ENCODE assay signal across 26 mouse cellular contexts in the genomic region with DNA sequence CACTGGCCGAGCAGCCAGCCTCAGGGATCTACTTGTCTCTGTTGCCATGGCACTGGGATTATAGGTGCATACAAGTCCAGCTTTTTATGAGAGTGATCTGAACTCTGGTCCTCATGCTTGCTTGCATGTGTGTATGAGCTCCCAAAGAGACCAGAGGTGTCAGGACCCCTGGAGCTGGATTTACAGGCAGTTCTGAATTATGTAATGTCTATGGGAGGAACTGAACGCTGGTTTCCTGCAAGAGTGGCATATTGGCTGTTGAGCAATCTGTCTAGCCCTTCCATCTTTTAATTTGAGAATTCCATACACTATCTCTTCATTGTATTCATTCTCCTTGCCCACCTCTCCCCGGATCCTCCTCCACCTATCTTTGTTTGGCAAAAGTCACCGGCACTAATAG.
"Had no signal": no experiment of that assay in that cellular context is flagged by ENCODE, and none has a peak within 500 bp of the region (broad histone marks: within the 10 kb centered on the region; RNA-seq: fewer than 3 reads in every experiment).

No protein-coding gene starts in this region.

- H3K9ac ChIP-seq: heart, embryonic 13.5 days; heart, embryonic 15.5 days; hindbrain, embryonic 13.5 days; hindbrain, embryonic 15.5 days; kidney, embryonic 15.5 days; limb, embryonic 13.5 days; limb, embryonic 15.5 days; liver, embryonic 12.5 days had no signal

- H3K27me3 ChIP-seq: heart, embryonic 13.5 days; heart, embryonic 15.5 days; hindbrain, embryonic 13.5 days; hindbrain, embryonic 15.5 days; kidney, embryonic 15.5 days; limb, embryonic 13.5 days; limb, embryonic 15.5 days; liver, embryonic 12.5 days had no signal

- H3K4me3 ChIP-seq: gastrocnemius, adult 2 months; heart, embryonic 13.5 days; heart, embryonic 15.5 days; hindbrain, embryonic 13.5 days; hindbrain, embryonic 15.5 days; kidney, embryonic 15.5 days; limb, embryonic 13.5 days; limb, embryonic 15.5 days; liver, embryonic 12.5 days had no signal

- H3K4me1 ChIP-seq: hindbrain, embryonic 13.5 days; hindbrain, embryonic 15.5 days; kidney, embryonic 15.5 days; limb, embryonic 13.5 days; limb, embryonic 15.5 days; liver, embryonic 12.5 days had no signal

- H3K27ac ChIP-seq: gastrocnemius, adult 2 months; heart, embryonic 13.5 days; heart, embryonic 15.5 days; hindbrain, embryonic 13.5 days; hindbrain, embryonic 15.5 days; hindbrain, postnatal 0 days; kidney, embryonic 15.5 days; kidney, postnatal 0 days; limb, embryonic 13.5 days; limb, embryonic 15.5 days; liver, embryonic 12.5 days had no signal

- ATAC-seq: hindbrain, postnatal 0 days; intestine, embryonic 16.5 days; liver, embryonic 12.5 days had no signal

- DNase-seq: gastrocnemius, adult 2 months; gastrocnemius, postnatal 10 days; gastrocnemius, postnatal 25 days; heart, adult 18-20 months; heart, postnatal 14 days; heart, postnatal 36 days; kidney, adult 11 months; kidney, adult 2 months; kidney, adult 9 months; kidney, postnatal 14 days; kidney, postnatal 36 days; layer of hippocampus, adult 9-11 months; layer of hippocampus, postnatal 36 days; left cerebral cortex, postnatal 4 days had no signal

- H3K4me2 ChIP-seq: heart, embryonic 11.5 days; heart, embryonic 13.5 days; heart, embryonic 15.5 days; hindbrain, embryonic 13.5 days; hindbrain, embryonic 15.5 days; kidney, embryonic 15.5 days; limb, embryonic 13.5 days; limb, embryonic 15.5 days; liver, embryonic 12.5 days had no signal

- H3K36me3 ChIP-seq: heart, embryonic 13.5 days; heart, embryonic 15.5 days; hindbrain, embryonic 13.5 days; hindbrain, embryonic 15.5 days; kidney, embryonic 15.5 days; limb, embryonic 13.5 days; limb, embryonic 15.5 days; liver, embryonic 12.5 days had no signal

- H3K9me3 ChIP-seq: heart, embryonic 13.5 days; heart, embryonic 15.5 days; hindbrain, embryonic 13.5 days; hindbrain, embryonic 15.5 days; kidney, embryonic 15.5 days; limb, embryonic 13.5 days; limb, embryonic 15.5 days; liver, embryonic 12.5 days had no signal
